Mouse (Mus musculus) frontal cortex, postnatal 36 days (tissue): ENCODE results near the gene Phf21a.

Experiments used
- DNase-seq, 2 experiments: peaks; one replicate each; pipeline ENCODE4 v3.0.0; 2022; ENCODE audit warnings: low spot score in 2 of 2

Phf21a gene

DNA sequence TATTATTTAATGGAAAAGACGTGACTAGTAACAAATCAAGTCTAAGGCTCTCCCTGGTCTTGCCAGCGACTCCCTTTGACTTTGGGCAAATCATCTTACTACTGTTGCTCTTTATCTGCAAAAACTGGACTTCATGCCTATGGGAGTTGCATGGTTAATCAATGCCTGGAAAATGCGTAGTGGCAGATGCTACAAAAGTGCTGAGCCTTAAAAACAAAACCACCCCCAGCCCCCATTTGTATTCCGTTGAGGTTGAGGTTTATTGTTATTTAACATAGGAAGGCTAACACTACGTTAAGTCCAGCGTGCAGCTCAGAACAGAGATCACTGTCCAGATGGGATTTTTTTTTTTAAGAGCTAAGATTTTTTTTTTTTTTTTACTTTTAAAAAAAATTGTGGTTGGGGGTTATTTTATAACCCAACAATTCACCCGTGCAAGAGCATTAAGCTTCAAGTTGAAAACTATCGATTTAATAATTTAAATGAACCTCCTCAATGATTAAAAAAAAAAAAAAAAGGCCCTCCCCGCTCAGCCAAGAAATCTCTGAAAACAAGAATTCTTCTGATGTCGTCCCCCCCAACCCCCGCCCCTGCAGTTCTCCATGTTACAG lies 89.3 kb downstream of the Phf21a start:
- DNase-seq, result no peak

- DNase-seq, result peak; percentile 80 to 81
These were observed 90.1 kb downstream of the Phf21a start for GRCm38 (mm10) chr2:92182981-92183501.

DNA sequence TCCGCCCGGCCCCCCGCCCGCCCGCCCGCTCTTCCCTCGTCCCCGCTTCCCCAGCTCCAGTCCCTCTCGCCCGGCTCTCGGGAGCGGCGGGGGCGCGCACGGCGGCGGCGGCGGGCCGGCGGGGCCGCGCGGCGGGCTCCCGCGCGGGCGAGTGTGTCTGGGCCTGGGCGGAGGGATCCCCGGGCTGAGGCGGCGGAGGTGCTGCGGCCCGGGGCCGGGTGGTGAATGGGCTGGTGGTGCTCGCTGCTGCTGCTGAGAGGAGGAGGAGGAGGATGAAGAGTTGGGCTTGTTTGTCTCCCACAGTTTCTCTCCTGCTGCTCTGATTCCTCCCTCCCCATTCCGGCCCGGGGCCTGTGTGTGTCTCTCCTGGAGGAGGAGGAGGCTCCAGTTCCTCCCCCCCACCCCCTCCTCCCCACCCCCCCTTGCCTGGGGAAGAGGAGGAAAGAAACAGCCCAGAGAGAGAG lies 90.7 kb downstream of the Phf21a start:
- DNase-seq, result peak; percentile 90 to 91

DNA sequence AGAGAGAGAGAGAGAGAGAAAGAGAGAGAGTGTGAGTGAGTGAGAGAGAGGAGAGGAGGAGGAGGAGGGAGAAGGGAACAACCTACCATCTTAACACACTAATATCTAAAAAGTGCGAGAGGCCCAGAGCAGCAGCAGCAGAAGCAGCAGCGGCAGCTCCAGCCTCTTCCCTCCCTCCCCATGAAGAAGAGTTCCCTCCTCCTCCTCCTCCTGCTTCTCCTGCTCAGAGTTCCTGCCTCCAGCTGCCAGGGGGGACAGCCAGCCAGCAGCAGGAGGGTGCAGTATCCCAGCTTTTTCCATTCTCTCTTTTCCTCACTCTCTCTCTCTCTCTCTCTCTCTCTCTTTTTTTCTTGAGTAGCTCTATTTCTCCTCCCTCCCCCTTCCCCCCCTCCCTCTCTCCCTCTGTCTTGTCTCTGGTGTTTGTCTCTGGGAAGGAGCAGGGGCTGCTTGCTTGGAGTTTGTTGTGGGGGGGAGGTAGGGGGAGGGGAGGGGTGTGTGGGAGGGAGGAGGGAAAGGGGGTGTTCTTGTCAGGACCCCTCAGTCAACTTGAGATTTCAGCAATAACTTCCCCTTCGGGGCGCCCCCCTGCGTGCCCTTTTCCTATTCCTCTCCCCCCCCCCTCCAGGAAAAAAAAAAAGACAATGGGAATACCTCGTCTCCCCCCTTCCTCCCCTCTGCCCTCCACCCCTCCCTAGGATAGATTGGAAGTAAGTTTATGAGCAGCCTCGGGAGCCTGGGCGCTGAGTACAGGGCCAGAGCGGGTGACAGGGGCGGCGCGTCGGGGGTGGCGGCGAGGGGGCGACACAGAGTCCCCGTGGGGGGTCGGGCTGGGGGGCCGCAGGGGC lies 91.4 kb downstream of the Phf21a start:
- peak; percentile 60 to 69 for DNase-seq

GRCm38 (mm10) chr2:92185062-92185765 lies 92.3 kb downstream of the Phf21a start:
- peak; percentile 33 to 37 for DNase-seq

DNA sequence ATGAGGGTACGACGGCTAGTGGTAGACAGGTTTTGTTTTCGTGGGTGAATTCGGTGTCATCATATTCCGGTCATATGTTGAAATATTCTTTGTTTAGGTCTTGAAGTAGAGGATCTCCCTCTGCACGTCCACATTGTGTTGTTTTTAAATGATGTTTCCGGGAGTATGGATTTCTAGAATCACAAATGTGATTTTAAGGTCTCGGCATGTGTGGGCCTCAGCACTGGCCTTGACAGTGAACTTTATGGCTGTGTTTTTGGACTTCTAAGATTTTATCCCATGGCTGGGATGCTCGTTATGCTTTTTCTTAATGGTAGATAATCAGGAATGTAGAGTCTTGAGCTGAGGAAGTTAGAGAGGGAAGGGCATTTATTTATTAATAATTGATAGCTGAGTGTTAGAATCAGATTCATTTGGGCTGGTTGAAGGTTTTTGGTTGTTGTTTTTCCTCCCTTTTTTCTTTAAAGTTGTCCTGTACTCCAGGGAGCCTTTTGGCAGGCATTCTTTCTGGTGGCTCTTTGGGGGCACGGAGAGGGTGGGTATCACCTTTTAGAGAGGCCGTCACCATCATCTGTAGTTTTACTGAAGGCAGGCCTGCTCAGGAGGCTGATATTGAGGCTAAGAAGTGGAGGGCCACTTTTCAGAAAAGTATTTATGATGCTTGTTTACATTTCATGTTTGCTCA lies 93.0 kb downstream of the Phf21a start:
- no peak for DNase-seq

DNA sequence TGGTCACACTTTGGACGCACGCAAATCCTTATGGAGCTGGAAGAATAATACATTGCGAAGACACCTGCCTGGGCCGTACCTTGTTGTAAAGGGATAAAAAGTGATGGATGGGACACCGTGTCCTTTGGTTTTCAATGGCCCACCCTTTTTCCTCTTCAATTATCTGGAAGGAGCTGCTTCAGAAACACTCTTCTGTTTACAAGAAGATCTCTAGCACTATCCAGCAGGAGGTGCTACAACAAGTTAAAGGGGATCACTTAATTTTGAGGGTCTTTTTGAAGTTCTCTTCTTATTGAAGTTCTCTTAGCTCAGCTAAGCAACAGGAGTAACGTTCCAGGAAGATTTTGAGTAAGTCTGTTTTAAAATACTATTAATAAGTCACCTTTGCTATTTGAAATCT lies 94.1 kb downstream of the Phf21a start:
- no peak for DNase-seq

GRCm38 (mm10) chr2:92188744-92189143 lies 95.8 kb downstream of the Phf21a start:
- no peak for DNase-seq

- no peak for DNase-seq
These were observed 98.0 kb downstream of the Phf21a start for GRCm38 (mm10) chr2:92190960-92191359.

DNA sequence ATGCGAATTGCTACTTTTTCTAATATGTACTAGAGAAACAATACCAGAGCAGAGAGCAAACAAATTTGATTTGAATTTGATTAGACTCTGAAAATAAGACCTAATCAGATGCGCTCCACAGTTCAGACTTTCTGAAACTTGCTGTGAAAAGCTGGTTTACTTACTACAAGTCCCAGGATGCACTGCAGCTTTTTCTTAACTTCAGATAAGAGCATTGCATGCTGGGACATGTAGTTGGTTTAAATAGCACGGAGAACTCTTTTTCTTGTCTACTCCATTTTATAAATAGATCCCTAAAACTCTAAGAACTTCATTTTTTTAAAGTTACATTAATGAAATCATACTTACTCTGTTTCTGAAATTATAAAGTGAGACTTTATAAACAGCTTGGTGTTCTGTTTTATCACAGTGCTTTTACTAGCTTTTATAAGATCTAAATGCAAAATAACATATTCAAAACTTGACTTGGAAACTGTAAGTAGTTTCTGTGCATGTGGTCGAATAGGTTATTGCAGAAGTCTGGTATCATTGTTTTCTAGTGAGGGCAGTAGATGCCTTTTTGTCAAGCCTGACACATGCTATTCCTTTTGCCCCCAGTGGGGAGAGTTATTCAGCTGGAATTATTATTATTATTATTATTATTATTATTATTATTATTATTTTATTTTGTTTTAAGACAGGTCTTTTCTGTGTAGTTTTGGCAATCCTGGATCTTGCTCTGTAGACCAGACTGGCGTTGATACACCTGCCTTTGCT lies 99.1 kb downstream of the Phf21a start:
- peak in 1 of 2 experiments; percentile 41 for DNase-seq

DNA sequence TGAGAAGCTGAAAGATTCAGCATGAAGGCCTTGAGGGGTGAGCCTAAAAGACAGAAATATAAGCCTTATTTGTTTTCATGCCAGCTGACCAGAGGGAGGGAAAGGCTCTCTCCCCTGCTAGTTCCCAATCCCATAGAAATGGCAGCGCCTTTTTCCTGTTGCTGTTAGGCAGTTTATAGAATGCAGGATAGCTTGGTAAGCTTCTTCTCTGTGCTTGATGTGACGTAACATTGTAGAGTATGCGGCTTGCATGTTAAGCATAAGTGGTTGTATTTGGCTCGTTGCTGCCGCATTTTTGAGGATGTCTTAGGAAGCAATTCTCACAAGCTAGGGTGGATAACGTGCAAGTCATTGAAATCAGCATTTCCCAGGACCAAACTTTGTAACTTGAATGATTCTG lies 105.2 kb downstream of the Phf21a start:
- no peak for DNase-seq

DNA sequence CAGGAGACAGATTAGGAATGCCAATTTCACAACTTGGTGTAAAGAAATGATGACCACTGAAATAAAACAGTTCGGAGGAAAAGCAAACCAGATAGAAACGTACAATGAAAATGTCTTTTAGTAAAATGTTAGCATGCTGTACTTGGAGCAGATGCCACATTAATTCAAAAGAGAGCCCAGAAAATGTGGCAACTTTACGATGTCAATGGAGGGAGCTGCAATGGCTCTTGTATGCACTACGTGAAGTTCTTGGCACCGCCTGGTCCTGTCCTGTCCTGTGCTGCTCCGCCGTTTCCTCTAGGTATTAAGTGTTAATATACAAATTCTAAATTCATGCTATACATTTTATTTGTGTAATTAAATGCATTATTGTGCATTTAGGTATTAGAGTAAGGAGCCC lies 105.8 kb downstream of the Phf21a start:
- DNase-seq, result no peak

GRCm38 (mm10) chr2:92199562-92200286 lies 106.8 kb downstream of the Phf21a start:
- DNase-seq, result no peak

DNA sequence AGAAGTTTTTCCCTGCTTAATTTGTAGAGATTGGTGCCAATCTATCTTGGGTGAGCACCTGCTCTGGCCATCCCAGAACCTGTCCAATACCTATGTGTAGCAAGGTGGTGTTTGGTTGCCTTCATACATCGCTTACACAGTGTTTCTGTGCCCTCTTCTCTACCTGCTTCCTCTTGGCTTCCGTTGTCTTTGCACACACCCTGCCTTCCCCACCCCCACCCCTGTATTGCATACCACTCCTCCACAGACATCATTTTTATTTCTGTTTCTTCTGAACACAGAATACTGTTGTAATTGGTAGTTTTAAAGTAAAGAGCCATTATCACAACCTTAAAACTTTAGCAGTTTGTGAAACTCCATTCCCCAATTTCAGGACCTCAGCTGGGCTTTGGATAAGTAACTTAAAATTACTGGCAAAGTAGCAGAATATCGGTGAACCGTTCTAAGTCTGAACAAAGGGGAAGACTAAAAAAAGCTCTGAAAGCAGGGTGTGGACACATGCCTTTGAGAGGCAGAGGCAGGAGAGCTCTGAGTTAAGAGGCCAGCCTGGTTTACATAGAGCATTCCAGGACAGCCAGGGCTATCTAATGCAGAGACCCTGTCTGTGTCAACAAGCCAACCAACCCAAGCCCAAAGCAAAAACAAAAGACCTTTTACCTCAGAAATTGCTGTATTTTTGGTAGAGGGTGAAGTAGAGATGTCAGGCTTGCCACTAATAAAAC lies 109.6 kb downstream of the Phf21a start:
- no peak for DNase-seq

DNA sequence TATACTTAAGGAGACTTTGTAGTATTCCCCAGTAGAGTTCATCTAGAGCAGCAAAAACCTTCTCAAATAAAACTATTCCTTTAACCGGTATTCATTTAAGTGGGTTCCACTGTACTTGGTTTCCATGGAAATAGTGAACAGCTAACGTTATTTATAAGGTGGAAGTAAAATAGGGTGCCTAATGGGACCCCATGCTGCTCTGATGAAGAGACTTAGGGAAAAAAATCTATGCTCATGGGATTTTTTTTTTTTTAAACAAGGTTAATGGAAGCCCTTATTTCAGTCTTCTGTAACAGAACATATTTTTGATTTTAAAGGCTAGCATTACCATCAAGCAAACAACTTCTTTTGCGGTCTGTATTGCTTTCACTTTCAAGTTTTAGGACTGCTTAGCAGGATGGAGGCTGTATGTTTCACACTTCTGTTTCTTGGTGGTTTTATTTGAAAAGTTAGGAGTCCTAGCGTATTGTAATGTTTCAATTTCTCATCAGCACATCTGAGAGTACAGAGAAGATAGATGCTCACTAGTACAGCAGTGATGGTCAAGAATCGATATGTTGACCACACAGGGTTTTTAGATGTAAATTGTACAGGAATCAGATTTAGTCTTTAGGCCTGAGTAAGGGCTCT lies 112.2 kb downstream of the Phf21a start:
- DNase-seq, result no peak

- no peak for DNase-seq
These were observed 117.5 kb downstream of the Phf21a start for GRCm38 (mm10) chr2:92210409-92210808.

GRCm38 (mm10) chr2:92221431-92221830 lies 128.5 kb downstream of the Phf21a start:
- DNase-seq, result no peak

GRCm38 (mm10) chr2:92225592-92225991 lies 132.7 kb downstream of the Phf21a start:
- DNase-seq, result no peak

GRCm38 (mm10) chr2:92229973-92230372 lies 137.1 kb downstream of the Phf21a start:
- no peak for DNase-seq
